Mouse (Mus musculus) lung, postnatal 10 days (tissue): ENCODE measurements around the gene Prrt4.
"Not testable (repeated sequence)": the region's sequence is repeated elsewhere in the genome, so short reads cannot be mapped to it uniquely, and the experiment has no call there.

Experiments used
- DNase-seq: peaks from one replicate; pipeline ENCODE4 v3.0.0; 2021

Gene Prrt4

DNA sequence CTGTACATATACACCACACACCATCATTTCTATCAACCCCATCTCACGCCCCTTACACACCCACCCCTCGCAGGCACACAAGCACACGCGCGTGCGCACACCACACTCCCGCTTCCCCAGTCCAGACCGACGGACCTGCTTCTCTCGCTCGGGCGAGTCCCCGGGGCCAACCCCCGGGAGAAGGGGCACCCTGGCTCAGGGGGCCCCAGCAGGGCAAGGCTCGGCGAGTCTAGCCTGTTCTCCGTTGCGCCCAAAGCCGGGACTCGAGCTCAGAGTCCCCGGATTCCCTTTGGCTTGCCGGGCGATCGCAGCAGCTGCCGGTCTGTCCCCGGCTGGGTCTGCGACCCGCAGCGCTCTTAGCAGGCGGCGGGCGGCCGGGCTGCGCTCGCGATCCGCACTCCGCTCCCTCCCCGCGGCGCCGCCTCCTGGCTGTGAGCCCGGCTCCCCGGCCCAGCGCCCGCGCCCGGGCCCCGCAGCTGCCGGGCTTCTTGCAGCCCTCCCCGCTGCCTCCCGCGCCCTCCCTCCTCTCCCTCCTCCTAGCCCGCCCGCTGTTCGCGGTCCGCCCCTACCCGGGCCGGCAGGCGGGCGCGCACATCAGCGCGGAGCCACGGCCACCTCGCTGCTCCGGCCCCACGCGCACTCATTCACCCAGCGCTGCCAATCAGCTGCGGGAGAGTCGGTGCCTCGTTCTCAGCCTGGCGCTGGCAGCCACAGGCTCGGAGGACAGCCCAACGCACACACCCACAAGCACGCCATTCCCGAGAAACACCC, at the start of gene Prrt4:
Gene Prrt4, minus strand, starts transcription at position 697 of the 771 bp plus-strand sequence.
- peak; percentile 66 for DNase-seq

DNA sequence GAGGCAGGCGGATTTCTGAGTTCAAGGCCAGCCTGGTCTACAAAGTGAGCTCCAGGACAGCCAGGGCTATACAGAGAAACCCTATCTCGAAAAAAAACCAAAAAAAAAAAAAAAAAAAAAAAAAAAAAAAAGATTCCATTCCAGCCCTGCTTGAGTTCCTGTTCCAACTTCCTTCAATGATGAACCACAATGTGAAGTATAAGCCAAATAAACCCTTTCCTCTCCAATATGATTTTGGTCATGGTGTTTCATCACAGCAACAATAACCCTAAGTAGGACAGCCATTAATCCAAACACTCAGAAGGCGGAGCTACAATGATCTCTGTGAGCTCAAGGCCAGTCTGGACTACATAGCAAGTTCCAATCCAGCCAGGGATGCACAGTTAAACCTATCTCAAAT, 38.3 kb upstream of the Prrt4 start:
- not testable (repeated sequence) for DNase-seq

DNA sequence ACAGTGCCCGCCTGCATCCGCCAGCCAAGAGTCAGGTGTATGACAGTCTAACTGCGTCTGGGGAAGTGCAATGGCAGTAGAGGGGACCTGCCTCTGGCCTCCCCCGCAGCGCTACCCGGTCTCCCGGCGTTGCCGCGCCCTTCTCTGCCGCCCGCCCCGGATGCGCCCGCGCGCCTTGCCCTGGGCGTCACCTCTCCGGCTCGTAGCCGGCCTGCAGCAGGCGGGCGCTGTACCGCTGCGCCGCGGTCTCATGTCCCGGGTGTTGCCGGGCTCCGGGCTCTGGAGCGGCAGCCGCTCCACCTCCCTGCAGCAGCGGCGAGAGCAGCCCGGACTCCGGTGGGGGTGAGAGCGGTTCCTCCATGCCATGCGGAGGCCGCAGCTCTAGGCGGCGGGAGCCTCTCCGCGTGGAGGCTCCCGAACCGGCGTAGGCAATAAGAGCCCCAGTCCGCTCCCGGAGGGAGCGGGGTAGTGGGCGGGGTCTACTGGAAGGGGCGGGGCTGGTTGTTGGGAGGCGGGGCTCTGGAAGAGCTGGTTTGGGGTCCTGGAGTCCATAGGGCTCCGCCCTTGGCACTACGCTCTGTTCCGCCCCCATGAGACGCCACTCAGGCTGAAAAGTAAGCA, 36.6 kb upstream of the Prrt4 start, which contains the start of gene Impdh1:
Gene Impdh1, minus strand, starts transcription at position 484 of the 621 bp plus-strand sequence.
- DNase-seq: peak; percentile 92

DNA sequence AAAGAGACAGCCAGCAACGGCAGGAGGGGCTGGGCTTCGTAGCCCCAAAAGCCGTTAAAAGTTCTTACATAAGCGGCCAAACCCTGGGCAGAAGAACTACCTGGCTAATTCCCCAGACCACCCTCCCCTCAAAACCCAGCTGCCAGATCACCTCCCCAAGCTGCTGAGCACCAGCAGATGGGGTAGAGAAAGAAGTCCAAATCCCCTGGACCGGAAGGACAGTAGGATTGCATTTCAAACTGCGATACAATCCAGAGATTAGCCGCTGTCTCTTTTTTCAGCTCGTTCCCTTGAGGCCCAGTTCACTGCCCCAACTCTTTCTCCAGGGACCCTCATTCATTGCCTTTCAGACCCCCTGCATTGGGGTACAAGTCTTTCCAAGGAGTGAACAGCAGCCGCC, 35.8 kb upstream of the Prrt4 start:
- DNase-seq: no peak

DNA sequence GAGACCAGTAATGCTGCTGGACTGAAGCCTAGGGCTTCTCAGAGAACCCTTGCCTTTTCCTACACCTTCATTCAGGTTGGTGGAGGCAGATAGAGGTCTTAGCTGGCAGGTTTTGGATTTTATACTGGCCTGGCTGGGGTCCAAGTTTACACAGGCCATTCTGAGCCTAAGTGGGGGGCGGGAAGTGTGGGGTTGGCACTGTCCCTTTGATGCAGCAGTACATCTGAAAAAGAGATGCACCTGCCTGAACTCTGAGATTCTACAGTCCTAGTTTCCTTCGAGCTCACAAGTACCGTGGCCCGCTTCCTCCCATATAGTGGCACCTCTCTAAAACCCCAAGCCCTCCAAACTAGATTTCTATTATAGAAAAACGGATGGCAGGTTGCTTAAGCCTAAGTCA, 35.4 kb upstream of the Prrt4 start:
- no peak for DNase-seq

DNA sequence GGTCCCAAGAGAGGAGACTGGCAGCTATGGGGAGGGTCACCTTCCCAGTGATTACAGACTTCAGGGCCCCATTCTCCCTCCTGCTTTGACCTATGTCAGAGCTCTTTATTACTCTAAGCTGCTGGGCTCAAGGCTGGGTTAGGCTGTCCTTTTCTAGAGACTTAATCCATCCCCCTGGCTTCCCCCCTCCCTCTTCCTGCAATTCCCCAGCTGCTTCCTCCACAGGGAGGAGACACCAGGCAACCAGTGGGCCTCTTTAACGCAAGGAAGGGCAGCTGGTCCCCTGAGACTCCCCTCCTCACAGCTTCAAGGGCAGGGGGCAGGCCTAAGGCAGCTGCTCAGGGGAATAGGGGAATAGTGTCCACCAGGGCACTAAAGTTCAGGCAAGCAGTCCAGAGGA, 34.9 kb upstream of the Prrt4 start:
- peak; percentile 77 for DNase-seq

DNA sequence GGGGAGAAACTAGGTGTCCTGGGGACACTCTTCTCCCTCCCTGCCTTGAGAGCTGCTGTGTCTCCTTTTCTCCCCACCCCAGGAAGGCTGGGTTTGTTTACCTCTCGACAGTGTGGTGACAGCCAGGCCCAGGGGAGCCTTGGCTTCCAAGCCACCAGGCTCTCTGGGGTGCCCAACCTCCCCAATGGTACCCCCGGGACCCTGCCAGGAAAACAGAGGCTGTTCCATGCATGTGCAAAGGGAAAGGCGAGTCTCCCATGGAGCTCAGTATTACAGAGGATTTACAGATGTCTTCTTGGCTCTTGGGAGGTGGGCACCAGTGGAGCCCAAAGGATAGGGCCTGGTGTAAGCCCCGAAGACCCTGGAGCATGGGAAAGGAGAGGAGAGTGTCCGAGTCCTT, 34.1 kb upstream of the Prrt4 start:
- DNase-seq: no peak

DNA sequence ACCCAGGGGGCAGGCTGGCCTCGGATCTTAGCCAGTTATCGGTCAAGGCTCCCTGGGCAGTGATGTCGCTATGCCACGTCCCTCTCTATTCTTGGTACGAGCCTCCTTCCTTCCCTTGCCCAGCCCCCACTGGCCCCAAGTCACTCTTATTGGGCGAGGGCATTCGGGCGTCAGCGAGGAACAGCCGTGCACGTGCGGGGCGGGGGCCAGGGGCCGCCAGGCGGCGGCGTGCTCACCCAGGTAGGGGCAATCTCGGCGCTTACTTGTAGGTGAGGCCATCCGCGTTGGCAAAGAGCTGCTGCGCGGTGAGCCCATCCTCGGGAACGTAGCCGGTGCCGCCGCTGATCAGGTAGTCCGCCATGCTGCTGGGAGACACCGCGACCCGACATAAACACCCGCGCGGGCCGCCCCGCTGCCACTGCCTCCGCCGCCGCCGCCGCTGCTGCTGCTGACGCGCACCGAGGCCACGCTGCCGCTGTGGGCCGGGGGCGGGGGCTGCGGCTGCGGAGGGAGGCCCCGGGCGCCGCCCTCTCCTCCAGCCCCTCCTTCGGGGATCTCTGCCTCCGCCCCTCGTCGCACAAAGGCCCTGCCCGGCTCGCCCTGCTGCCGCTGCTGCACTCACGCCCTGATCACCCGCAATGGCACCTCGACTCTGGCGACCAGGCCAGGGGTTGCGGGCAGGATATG, 32.6 kb upstream of the Prrt4 start:
- DNase-seq: peak; percentile 93

DNA sequence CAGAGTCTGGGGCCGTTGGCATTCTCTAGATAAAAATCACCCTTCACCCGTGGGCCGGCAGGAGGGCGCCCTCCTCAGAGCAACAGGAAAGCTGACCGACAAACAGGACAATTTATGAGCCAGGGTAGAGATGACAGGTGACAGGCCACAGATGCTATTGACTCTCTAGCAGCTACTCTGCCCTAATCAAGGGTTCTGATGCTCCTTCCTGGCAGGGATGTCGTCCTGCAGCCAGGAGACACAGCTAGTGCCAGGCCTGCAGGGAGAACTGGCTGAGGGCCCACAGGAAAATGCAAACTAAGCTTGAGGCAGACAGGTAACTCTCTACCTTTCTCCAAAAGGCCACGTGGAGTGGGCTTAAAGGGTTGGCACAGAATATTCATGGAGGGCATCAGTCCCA, 31.8 kb upstream of the Prrt4 start:
- no peak for DNase-seq

DNA sequence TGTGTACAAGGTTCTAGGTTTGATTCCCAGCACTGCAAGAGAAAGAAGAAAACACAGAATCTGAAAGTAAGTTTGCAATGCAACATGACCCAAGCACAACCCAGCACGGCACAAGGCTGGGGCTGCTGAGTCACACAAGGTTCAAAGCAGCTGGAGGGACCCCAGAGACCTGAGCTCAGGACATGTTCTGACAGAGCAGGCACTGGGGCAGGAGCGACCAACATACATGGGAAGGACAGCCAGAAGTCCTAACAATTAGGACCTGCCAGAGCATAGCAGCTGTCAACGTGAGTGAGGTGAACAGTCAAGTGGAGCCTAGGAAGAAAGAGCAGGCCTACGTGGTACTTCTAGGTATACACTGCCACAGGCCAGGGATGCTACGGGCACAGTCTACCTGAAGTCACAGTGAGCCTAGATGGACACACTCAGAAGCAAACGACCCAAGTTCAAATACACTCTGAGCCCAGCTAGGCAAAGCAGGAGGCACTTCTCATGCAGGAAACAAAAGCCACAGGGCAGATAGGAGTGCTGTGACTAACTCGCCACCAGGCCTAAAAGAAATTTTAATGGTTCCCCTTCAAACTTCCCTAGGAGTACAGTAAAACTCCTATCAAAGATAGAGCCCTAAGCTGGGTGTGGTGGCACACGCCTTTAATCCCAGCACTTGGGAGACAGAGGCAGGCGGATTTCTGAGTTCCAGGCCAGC, 31.0 kb upstream of the Prrt4 start:
- no peak for DNase-seq

DNA sequence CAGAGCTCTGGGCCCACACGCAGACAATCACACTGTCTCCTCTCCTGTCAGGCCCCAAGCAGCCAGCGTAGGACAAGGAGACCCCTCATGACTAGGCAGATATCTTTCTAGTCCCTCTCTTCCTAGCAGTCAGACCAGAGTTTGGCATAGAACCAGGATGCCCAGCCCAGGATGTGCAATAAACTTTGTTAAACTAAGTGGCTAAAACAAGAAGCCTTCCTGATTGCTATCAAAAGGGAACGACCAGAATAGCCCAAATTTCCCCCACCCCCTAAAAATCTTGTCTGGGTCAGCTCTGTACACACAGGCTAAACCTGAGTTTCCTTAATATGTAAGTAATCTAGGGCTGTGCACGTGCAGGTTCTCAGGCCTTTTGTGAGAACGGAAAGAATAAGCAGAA, 28.8 kb upstream of the Prrt4 start:
- peak; percentile 76 for DNase-seq

DNA sequence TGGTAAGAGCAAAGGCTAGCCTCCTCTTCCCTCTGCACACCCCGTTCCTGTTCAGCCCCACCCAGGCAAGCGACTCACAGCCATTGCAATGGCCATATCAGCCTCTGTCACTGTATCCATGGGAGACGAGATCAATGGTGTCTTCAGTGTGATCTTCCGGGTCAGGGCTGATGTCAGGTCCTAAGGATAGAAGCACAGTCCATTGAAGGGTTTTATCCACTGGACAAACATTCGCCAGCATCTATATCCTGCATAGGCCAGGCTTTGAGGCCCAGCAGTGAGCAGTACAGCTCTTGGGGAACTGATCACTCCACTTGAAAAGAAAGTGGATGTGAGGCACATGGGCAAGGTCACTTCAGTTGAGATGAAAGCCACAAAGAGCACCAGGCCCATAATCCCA, 27.6 kb upstream of the Prrt4 start:
- no peak for DNase-seq

DNA sequence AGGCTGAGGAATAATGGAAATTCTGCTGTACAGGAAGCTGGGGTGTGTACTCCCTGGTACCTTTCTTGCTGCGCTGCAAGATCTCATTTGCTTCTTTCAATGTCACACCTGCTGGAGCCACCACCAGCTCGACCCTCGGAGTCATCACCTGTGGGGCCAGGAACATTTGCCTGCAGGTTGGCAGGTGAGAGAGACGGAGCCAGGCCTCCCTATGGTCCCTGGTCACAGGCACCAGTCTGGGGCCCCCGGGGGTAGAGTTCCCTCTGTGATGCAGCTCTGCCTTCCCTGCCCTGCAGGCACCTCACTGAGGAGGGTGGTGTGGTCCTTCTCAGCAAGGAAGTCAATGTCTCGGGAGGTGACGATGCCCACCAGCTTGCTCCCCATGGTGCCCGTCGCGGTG, 26.6 kb upstream of the Prrt4 start:
- DNase-seq: no peak

DNA sequence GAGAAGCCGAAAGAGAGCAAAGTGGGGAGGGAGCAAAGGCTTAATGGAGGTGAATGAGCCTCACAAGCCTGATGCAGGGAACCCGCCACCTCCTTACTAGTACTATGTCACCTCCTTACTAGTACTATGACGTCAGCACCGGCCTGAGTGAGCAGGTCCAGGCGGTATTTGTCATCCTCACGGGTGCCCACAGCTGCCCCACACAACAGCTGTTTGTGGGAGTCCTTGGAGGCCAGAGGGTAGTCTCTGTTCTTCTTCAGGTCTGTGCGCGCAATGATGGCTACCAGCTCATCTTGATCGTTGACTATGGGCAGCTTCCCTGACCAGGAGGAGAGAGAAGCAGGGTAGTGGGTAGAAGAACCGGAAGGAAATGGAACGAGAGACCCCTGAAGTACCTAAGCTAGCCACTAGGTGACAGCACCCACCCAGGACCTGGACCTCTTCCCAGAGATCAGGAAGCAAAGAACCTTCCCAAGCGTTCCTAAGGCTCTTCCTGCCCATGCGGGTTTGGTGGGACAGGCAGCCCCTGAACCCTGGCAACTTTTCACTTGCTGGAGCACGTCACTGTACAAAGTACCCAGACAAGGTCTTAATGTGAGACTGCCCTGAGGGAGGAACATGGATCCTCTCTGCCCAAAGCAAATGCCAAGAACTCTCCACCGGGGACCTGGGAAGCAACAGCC, 25.7 kb upstream of the Prrt4 start:
- peak; percentile 79 for DNase-seq

DNA sequence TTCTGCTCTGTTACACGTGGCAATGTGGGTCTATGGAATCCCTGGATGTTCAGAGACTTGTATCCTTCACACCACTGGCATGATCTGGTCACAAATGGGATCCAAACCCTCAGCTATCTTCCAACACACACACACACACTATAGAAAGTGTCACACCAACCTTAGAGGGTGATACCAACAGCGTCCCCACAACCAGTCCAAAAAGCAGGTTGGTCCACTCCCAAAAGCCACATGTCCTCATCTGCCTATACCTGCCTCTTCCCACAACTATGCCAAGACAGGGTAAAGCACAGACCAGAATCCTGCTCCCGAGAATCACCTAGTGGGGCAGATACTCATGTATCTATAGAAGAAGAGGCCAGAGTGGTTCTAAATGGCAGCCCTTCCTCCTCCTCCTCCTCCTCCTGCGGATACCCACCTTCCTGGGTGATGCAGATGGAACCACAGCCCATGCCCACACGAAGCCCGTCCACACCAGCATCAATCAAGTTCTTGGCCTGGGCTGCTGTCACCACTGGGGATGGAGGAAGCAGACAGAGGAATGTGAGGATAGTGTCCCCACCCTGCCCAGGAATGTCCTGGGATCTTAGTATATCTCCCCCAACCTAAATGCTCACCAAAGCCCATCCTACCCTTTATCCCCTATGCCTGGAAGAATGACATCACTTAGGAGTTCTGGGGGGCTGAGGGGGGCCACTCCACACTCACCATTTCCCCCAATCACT, 24.6 kb upstream of the Prrt4 start:
- DNase-seq: no peak

DNA sequence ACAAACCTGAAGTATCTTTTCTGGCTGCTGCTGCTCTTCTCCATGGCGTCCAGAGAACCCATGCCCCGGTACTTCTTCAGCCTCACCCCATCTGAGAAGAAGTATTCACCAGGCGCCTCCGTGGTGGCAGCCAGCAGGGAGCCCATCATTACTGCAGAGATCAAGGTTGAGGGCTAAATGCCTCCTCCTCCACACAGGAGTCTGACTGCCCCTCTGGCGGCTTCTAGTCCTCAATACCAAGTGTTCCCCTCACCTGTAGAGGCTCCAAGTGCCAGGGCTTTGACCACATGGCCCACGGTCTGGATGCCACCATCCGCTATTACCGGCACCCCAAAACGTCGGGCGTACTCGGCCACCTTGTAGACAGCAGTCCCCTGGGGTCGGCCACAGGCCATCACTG, 23.7 kb upstream of the Prrt4 start:
- DNase-seq: no peak

DNA sequence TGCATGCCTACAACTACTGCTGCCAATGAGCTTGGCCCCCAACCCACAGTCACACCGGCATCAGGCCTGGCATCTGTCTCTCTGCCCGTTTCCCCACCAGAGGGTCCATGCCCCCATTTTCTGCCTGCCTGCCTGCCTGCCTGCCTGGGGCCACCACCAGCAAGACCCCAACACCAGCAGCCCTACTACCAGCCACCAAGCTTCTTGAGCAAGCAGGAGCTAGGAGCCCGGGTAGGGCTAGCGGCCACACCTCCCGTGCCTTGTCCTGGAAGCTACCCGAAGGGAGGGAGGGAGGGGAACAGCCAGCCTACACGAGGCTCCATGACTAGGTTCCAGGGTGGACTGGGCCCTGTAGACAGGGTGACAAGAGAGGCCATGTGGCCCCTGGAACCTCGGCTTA, 22.6 kb upstream of the Prrt4 start:
- DNase-seq: no peak

DNA sequence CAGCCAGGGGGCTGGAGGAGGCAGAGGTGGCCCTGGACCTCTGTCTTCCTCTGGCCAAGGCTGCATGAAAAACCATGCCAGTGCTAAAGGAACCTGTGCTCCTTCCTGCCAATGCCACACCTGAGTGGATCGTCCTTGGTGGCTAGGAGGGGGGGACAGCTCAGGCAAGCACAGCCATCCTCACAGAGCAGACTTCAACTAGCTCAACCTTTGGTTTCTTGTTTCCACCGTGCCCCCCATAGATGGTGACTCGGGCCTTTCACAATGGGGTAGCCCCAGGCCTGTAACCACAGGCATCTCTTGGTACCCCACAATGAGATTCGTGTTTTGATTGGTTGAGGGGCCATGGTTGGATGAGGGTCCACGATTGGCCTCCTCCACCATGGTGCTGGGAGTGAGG, 22.0 kb upstream of the Prrt4 start:
- DNase-seq: no peak

DNA sequence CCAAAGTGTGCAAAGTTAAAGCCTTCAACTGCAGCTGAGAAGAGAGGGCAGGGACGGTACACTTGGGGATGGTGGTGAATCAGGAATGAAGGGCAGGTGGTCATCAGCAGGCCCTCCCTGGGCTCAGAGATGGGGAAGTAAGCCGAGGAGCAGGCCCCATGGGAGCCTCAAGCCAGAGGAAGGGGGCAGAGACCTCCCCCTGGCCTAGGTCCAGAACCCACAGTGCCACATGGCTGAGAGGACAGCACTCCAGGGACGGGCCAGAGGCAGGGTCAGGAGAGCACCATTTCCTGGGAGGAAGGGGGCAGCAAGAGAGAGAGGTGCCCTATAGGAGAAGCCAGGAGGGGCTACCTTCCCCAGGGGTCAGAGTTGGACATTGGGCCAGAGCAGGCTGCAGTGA, 21.1 kb upstream of the Prrt4 start:
- no peak for DNase-seq

DNA sequence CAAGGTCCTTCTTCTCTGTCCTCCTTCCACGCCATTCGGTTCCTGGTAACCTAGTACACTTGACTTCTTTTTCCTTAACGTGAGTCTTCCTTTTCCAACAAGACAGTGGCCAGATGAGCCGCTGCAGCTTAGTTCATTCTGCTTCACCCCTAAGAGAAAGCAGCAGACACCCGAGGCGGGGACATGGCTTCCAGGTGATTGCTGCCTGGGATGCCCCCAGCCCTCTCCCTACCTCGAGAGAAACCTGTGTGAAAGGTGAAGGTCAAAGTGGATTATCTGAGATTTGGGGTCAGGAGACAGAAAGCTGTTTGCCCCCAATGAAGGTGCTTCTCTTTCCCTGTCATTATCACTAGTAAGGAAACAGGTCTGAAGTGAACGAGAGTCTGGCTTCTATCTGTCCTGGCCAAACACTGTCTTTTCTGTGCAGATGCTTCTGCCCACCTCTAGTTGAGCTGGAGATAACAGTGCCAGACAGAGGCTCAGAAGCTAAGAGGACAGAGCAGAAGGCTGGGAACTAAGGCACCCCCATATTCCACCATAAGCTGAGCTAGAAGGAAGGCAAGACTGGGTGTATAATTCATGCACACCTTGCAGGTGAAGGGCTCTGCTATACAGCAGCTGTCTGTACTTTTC, 20.0 kb upstream of the Prrt4 start:
- DNase-seq: peak; percentile 1
